Mouse (Mus musculus) small intestine, adult 2 months (tissue): Measurements from ENCODE around the gene Prkca.

Experiments used
- CTCF ChIP-seq: fragments of 200-500 bp; IDR thresholded peaks from 2 replicates; pipeline ENCODE4 v1.5.1; 2012; ENCODE audit warnings: low read depth, mild to moderate bottlenecking, control low read depth, inconsistent platforms, low read length, moderate library complexity, mixed read lengths; ENCODE audit not compliant: insufficient replicate concordance, insufficient read length; ENCODE audit errors: extremely low read depth
- POLR2A ChIP-seq: fragments of 200-500 bp; IDR thresholded peaks from 2 replicates; pipeline ENCODE4 v1.6.1; 2012; ENCODE audit warnings: low read depth, mild to moderate bottlenecking, control low read depth, inconsistent platforms, low read length, moderate library complexity

DNA sequence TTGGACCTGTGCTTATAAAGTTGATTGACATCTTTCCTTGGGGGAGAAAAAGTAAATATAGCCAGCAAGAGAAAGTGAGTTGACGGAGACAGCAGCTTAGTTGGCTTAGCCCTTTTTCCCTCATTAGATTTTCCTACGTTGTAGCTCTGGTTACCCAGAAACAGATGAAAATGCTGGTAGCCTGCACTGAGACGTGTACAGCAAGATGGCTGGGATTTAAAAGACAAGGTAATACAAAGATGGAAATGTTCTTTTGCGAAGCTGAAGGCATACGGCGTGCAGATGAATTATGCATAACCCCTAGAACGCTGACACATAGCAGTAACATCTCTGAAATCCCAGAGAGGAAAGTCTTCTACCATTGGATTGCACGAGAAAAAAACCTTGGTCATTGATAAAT lies 198.6 kb downstream of the Prkca start:
- TF ChIP-seq CTCF = no peak
- TF ChIP-seq POLR2A = no peak
